Mouse (Mus musculus) embryonic facial prominence, embryonic 10.5 days (tissue): ENCODE data around the gene Mvk. TPM values are rescaled to one million over a fixed set of nuclear protein-coding genes. Genes with fewer than 3 reads are reported as not detected.

Source experiments
- DNase-seq: peaks from one replicate; pipeline ENCODE4 v3.0.0-alpha.2; 2017; ENCODE audit warnings: low spot score
- H3K27ac ChIP-seq: fragments of 300-500 bp; sonication (generic); replicated peaks from 2 replicates; pipeline ENCODE4 v1.5.1; 2016; ENCODE audit warnings: mild to moderate bottlenecking
- H3K27me3 ChIP-seq: fragments of 300-500 bp; sonication (generic); replicated peaks from 2 replicates; pipeline ENCODE4 v1.6.1; 2016; ENCODE audit warnings: low read depth, mild to moderate bottlenecking; ENCODE audit not compliant: poor library complexity, severe bottlenecking
- H3K36me3 ChIP-seq: fragments of 300-500 bp; sonication (generic); replicated peaks from 2 replicates; pipeline ENCODE4 v1.6.1; 2016; ENCODE audit warnings: mild to moderate bottlenecking, moderate library complexity
- H3K4me1 ChIP-seq: fragments of 300-500 bp; sonication (generic); 2 replicates; pipeline ENCODE4 v1.6.1; 2016
- H3K4me3 ChIP-seq: fragments of 300-500 bp; sonication (generic); 2 replicates; pipeline ENCODE4 v1.5.1; 2016; ENCODE audit warnings: mild to moderate bottlenecking, moderate library complexity
- H3K9me3 ChIP-seq: fragments of 300-500 bp; sonication (generic); 2 replicates; pipeline ENCODE4 v1.6.1; 2016; ENCODE audit warnings: mild to moderate bottlenecking
- WGBS: fragments of 180-500 bp; shearing (Covaris S2); methylation state at CpG from one replicate; pipeline ENCODE4 v1.1.7; 2016; 5-methylcytosine and 5-hydroxymethylcytosine counted together
- polyA plus RNA-seq: library from polyadenylated mRNA; unstranded; fragments of >200 nt; fragmentation: Nextera tagmentation; extraction: Ambion mirVana; gene quantifications from 2 replicates; pipeline ENCODE4 v1.2.1, GENCODE M21; 2016

The Mvk gene
- polyA plus RNA-seq: 54.9 and 55.0 TPM in 2 replicates

DNA sequence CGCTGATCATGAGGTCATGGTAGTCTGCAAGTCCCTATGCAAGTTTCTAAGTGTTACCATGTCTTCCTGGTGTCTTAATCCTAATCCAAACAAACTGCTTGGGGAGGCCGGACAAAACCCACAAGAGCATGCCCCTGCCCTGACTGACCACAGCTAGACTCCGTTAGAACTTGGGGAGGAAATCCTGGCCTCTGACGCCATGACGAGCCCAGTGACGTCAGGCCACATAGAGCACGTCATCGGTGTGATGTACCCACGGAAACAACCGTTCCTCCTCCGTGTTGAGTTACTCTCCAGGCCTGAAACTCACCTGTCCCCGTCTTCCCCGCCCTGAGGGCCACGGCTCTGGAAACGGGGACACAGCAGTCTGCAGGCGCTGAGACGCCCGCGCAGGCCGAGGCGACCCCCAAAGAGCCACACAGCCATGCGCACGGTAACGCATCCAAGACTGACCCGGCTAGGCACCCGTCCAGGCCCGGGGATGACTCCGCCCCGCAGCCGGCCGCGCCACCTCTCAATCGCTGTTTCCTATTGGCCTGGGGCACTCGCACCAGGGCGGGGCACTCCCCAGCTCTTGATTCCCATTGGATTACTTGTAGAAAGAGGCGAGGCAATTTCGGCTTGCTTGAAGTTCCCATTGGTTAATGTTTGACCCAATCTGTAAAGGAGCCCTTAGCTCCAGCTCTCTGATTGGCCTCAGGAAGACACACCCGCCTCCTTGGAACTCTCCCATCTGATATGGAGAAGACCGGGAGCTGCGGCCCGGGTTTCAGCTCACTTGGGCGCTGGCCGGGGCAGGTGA, at the start of gene Mvk, which contains the start of gene Mmab:
TSS of gene Mvk (plus strand) at position 704 of the 802 bp plus-strand sequence.
TSS of gene Mmab (minus strand) at position 495 of the 802 bp plus-strand sequence.
- H3K4me3 ChIP-seq: peak within 1 kb of the TSS; percentile 86
- no peaks in the 10 kb centered on the region for H3K27me3 ChIP-seq
- peaks cover 39% of the 10 kb centered on the region for H3K36me3 ChIP-seq
- H3K9me3 ChIP-seq: no peaks in the 10 kb centered on the region
- H3K27ac ChIP-seq: peak within 1 kb of the TSS; percentile 95
- 2% methylated on average over 43 of the region's 43 CpGs for WGBS
- peak; percentile 99 for DNase-seq
- peaks cover 23% of the 10 kb centered on the region for H3K4me1 ChIP-seq

GRCm38 (mm10) chr5:114406592-114406991, 37.5 kb upstream of the Mvk start:
- H3K4me1 ChIP-seq: no peaks in the 10 kb centered on the region
- H3K27me3 ChIP-seq: no peaks in the 10 kb centered on the region
- H3K36me3 ChIP-seq: peaks cover 100% of the 10 kb centered on the region
- no peak overlapping the region for H3K27ac ChIP-seq
- no peaks in the 10 kb centered on the region for H3K9me3 ChIP-seq
- 89% methylated on average over 14 of the region's 14 CpGs for WGBS
- H3K4me3 ChIP-seq: no peak overlapping the region
- DNase-seq: no peak

- no peak for DNase-seq
- no peak overlapping the region for H3K27ac ChIP-seq
- WGBS: 90% methylated on average over 10 of the region's 10 CpGs
- no peaks in the 10 kb centered on the region for H3K9me3 ChIP-seq
- H3K4me1 ChIP-seq: peaks cover 1% of the 10 kb centered on the region; the same call in 1 of the 2 replicates
- no peak overlapping the region for H3K4me3 ChIP-seq
- peaks cover 100% of the 10 kb centered on the region for H3K36me3 ChIP-seq
- no peaks in the 10 kb centered on the region for H3K27me3 ChIP-seq
These were observed 36.8 kb upstream of the Mvk start for GRCm38 (mm10) chr5:114407269-114407668.

DNA sequence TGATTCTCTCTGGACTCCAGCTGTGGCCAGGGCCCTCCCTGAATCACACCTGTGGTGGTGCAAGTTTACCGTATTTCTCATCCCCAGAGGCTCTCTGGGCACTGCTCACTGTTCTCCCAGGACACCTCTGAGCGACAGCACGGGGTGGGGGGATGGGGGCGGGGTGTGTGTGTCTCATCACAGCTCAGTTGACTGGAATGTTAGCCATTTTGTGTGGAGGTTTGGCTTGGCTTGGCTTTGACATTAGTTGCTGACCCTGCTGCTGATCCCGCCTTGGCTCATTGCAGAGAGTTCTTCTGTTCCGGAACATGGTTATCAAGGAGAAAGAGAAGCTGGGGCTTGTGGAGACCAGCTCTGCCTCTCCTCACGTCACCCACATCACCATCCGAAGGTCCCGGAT, 36.3 kb upstream of the Mvk start:
- no peaks in the 10 kb centered on the region for H3K27me3 ChIP-seq
- no peak overlapping the region for H3K27ac ChIP-seq
- WGBS: 87% methylated on average over 9 of the region's 9 CpGs
- peaks cover 100% of the 10 kb centered on the region for H3K36me3 ChIP-seq
- H3K4me1 ChIP-seq: peaks cover 6% of the 10 kb centered on the region; the same call in 1 of the 2 replicates
- H3K9me3 ChIP-seq: no peaks in the 10 kb centered on the region
- no peak overlapping the region for H3K4me3 ChIP-seq
- DNase-seq: no peak

DNA sequence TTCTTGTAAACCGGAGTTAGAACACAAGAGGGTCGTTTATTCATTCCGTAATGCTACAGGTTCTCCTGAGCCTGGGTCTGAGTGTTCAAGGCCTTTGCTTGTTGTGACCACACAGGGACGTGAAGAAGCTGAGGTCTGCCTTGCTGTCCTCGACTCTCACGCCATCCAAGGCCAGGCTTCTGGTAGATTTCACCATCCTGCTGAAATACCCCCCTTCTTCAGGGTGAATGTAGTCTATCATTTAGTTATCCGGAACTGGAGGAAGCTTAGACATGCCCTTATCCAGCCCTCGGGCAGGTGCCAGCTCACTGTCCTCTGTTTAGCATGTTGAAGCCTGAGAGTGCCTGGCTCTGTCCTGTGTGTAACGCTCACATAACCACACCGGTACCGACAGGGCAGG, 35.2 kb upstream of the Mvk start:
- 93% methylated on average over 11 of the region's 11 CpGs for WGBS

GRCm38 (mm10) chr5:114410429-114410828, 33.6 kb upstream of the Mvk start:
- 94% methylated on average over 13 of the region's 13 CpGs for WGBS
- Histone ChIP-seq H3K36me3 (peaks cover 100% of the 10 kb centered on the region), H3K27ac (no peak overlapping the region)

More for the DNA sequence above, 35.2 kb upstream of the Mvk start:
- no peak overlapping the region for H3K4me3 ChIP-seq
- no peaks in the 10 kb centered on the region for H3K9me3 ChIP-seq
- peaks cover 7% of the 10 kb centered on the region; the same call in 1 of the 2 replicates for H3K4me1 ChIP-seq
- DNase-seq: no peak
- H3K36me3 ChIP-seq: peaks cover 100% of the 10 kb centered on the region
- no peaks in the 10 kb centered on the region for H3K27me3 ChIP-seq
- no peak overlapping the region for H3K27ac ChIP-seq

DNA sequence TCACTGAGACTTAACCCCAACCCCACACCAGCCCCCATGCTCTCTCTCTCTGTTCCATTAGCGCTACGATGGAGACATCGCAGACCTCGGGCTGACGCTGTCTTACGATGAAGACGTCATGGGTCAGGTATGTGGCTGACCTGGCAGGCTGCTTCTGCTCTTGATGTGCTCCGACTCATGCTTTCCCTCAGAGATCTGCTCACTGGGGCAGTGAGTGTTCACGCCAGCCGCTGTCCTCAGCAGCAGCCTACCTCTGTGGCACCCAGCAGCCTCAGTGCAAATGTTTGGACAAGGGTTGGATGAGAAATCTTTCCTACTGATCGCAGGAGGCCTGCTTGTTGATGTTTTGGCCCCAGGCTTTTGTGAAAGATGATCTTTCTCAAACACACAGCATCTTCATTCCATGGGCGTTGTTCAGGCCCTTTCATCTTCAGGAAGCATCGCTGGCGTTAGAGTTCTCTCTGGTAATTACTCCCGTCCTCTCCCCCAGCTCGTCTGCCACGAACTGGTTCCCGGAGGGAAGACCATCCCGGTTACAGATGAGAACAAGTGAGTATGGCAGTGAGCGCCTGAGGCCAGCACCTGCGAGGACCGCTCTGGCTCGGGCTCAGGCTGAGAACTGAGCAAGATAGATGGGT, 31.6 kb upstream of the Mvk start:
- WGBS: 74% methylated on average over 23 of the region's 23 CpGs
- DNase-seq: no peak
- Histone ChIP-seq H3K27me3 (no peaks in the 10 kb centered on the region), H3K9me3 (no peaks in the 10 kb centered on the region), H3K4me3 (no peak overlapping the region), H3K4me1 (peaks cover 7% of the 10 kb centered on the region; the same call in 1 of the 2 replicates), H3K27ac (no peak overlapping the region), H3K36me3 (peaks cover 100% of the 10 kb centered on the region)

More at GRCm38 (mm10) chr5:114410429-114410828, 33.6 kb upstream of the Mvk start:
- H3K4me1 ChIP-seq: peaks cover 7% of the 10 kb centered on the region; the same call in 1 of the 2 replicates
- no peak overlapping the region for H3K4me3 ChIP-seq
- no peak for DNase-seq
- no peaks in the 10 kb centered on the region for H3K9me3 ChIP-seq
- H3K27me3 ChIP-seq: no peaks in the 10 kb centered on the region

GRCm38 (mm10) chr5:114413067-114413735, 30.9 kb upstream of the Mvk start:
- Histone ChIP-seq H3K27ac (no peak overlapping the region), H3K9me3 (no peaks in the 10 kb centered on the region), H3K4me3 (no peak overlapping the region), H3K27me3 (no peaks in the 10 kb centered on the region), H3K36me3 (peaks cover 100% of the 10 kb centered on the region), H3K4me1 (peaks cover 7% of the 10 kb centered on the region; the same call in 1 of the 2 replicates)
- DNase-seq: no peak
- WGBS: 67% methylated on average over 16 of the region's 16 CpGs

DNA sequence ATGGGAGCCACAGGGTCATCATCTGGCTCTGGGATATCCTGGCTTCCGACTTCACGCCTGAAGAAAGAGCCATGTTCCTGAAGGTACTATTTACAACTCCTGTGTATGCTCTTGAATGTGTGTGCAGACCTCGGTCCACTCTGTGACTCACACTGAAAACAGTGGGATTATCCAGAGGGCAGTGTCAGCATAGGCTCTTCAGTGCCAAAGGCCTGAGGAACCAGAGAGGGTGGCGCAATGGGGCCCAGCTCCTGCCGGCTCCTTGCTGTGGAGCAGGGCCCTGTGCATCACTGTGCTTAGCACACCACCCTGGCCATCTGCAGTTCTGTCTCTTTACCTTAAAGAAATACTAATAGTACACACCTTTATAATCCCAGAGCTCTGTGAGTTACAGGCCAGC, 28.5 kb upstream of the Mvk start:
- 95% methylated on average over 5 of the region's 5 CpGs for WGBS
- H3K36me3 ChIP-seq: peaks cover 100% of the 10 kb centered on the region
- H3K4me3 ChIP-seq: no peak overlapping the region
- H3K27me3 ChIP-seq: no peaks in the 10 kb centered on the region
- H3K27ac ChIP-seq: no peak overlapping the region
- no peaks in the 10 kb centered on the region for H3K9me3 ChIP-seq
- DNase-seq: no peak
- H3K4me1 ChIP-seq: peaks cover 7% of the 10 kb centered on the region; the same call in 1 of the 2 replicates

- Histone ChIP-seq H3K27ac (no peak overlapping the region), H3K27me3 (no peaks in the 10 kb centered on the region), H3K4me3 (no peak overlapping the region), H3K4me1 (peaks cover 7% of the 10 kb centered on the region; the same call in 1 of the 2 replicates), H3K9me3 (no peaks in the 10 kb centered on the region), H3K36me3 (peaks cover 100% of the 10 kb centered on the region)
- 88% methylated on average over 8 of the region's 8 CpGs for WGBS
- DNase-seq: no peak
These were observed 27.2 kb upstream of the Mvk start for GRCm38 (mm10) chr5:114416855-114417254.

- peaks cover 14% of the 10 kb centered on the region for H3K4me1 ChIP-seq
- WGBS: 81% methylated on average over 8 of the region's 8 CpGs
- DNase-seq: peak; percentile 53
- H3K36me3 ChIP-seq: peaks cover 84% of the 10 kb centered on the region
- H3K27ac ChIP-seq: no peak overlapping the region
- H3K9me3 ChIP-seq: no peaks in the 10 kb centered on the region
- no peaks in the 10 kb centered on the region for H3K27me3 ChIP-seq
- no peak overlapping the region for H3K4me3 ChIP-seq
These were observed 25.5 kb upstream of the Mvk start for GRCm38 (mm10) chr5:114418541-114418940.

DNA sequence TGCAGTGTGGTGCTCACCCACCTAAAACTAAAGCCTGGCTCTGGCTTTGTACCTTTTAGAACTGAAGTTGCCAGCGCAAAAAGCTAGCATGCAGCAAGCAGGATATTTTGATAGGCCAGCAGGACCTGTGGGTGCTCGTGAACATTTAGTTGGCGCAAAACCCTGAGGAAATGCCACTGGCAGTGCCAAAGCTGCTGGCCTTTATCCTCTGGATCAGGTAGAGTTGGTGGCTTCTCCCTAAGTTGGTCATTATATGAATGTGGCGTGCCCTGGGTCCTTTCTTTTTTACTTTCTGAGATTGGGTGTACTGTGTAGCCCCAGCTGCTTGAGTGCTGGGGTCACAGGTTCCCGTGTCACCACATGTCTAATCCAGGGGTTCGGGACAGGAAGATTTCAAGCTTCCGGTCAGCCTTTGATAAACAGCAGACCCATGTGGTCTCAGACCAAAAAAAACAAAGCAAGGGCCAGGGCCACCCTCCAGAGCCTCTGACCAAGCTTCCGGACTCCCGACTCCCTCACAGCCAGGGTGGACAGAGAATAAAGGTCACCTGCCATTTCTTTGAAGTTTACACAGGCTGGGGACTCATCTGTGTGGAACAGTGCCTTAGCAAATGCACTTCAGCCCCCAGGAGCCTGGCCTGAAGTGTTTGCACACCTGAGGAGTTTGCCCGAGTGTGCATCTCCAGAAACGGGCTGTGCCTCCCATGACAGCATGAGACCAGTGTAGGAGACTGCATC, 22.3 kb upstream of the Mvk start:
- Histone ChIP-seq H3K27ac (0 out of 2 replicates have a peak overlapping the region, but pooled peaks have one; percentile 21), H3K27me3 (no peaks in the 10 kb centered on the region), H3K4me1 (peaks cover 14% of the 10 kb centered on the region), H3K9me3 (no peaks in the 10 kb centered on the region), H3K4me3 (no peak overlapping the region), H3K36me3 (peaks cover 52% of the 10 kb centered on the region)
- DNase-seq: no peak
- 78% methylated on average over 11 of the region's 11 CpGs for WGBS
